Mouse (Mus musculus): ENCODE results near the gene Olfr1100.

DNA sequence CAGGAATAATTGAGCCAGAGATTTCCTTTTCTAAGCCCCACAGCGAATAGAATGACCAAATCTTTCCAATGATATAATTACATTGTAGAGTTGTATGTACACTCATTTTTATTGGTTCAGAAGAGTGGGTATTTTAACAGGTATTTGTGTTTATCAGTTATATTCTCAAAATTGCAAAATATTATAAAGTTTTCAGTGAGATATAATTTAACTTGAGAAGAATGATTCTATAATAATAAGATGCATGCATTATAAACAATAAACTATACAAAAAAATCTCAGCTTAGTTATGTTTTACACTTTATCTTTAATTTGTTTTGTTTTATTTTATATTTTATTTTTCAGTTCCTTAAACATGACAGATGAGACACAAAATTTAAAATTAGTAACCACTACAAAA, 19.2 kb downstream of the Olfr1100 start, which contains the start of gene Olfr1099:
- TF ChIP-seq CTCF (IDR thresholded peaks at IDR 0.05; ENCODE audit: low read depth, low read length) = no peak
- TF ChIP-seq TAL1 (conservative IDR thresholded peaks at IDR 0.05; ENCODE audit: low read depth, low read length) = no peak
- no peak for TF ChIP-seq POLR2AphosphoS5 (IDR thresholded peaks at IDR 0.05; ENCODE audit: insufficient replicate concordance, low read depth, low read length)
- no peak for TF ChIP-seq GATA1 (IDR thresholded peaks at IDR 0.05; ENCODE audit: borderline replicate concordance, low read length)
- no peak for TF ChIP-seq GATA2 (IDR thresholded peaks at IDR 0.05; ENCODE audit: borderline replicate concordance, low read depth, low read length)
